Mouse (Mus musculus) small intestine, adult 2 months (tissue): Measurements from ENCODE around the gene Kcnj14. TPM values are rescaled to one million over a fixed set of nuclear protein-coding genes. Genes with fewer than 3 reads are reported as not detected.

Experiments
- H3K27ac ChIP-seq: fragments of 200-500 bp; 2 replicates; pipeline ENCODE4 v1.5.1; 2012; ENCODE audit warnings: low read depth, low read length, control low read depth, inconsistent platforms; ENCODE audit not compliant: insufficient read depth
- H3K27me3 ChIP-seq: fragments of 200-500 bp; 2 replicates; pipeline ENCODE4 v1.6.1; 2012; ENCODE audit warnings: mild to moderate bottlenecking, moderate library complexity, low read length, inconsistent platforms; ENCODE audit not compliant: control insufficient read depth, insufficient read depth
- H3K36me3 ChIP-seq: fragments of 200-500 bp; 2 replicates; pipeline ENCODE4 v1.6.1; 2012; ENCODE audit warnings: mild to moderate bottlenecking, low read length, control low read depth, inconsistent platforms; ENCODE audit not compliant: control insufficient read depth, insufficient read depth
- H3K4me1 ChIP-seq: fragments of 200-500 bp; 2 replicates; pipeline ENCODE4 v1.6.1; 2012; ENCODE audit warnings: low read length, inconsistent platforms, mixed read lengths; ENCODE audit not compliant: control insufficient read depth, insufficient read depth, insufficient read length
- H3K4me3 ChIP-seq: fragments of 200-500 bp; 2 replicates; pipeline ENCODE4 v1.5.1; 2012; ENCODE audit warnings: low read depth, mild to moderate bottlenecking, control low read depth, inconsistent platforms, low read length, moderate library complexity
- CTCF ChIP-seq: fragments of 200-500 bp; IDR thresholded peaks from 2 replicates; pipeline ENCODE4 v1.5.1; 2012; ENCODE audit warnings: low read depth, mild to moderate bottlenecking, control low read depth, inconsistent platforms, low read length, moderate library complexity, mixed read lengths; ENCODE audit not compliant: insufficient replicate concordance, insufficient read length; ENCODE audit errors: extremely low read depth
- POLR2A ChIP-seq: fragments of 200-500 bp; IDR thresholded peaks from 2 replicates; pipeline ENCODE4 v1.6.1; 2012; ENCODE audit warnings: low read depth, mild to moderate bottlenecking, control low read depth, inconsistent platforms, low read length, moderate library complexity
- WGBS: fragments of 180-500 bp; shearing (Covaris S2); methylation state at CpG from one replicate; pipeline ENCODE4 v1.1.7; 2018; 5-methylcytosine and 5-hydroxymethylcytosine counted together
- polyA plus RNA-seq: library from polyadenylated mRNA; depleted of rRNA; stranded (reverse); fragments of >200 nt; gene quantifications from 2 replicates; pipeline ENCODE4 v1.2.3, GENCODE M21; 2012

Kcnj14 gene
- polyA plus RNA-seq, 1 experiment = 0.08 TPM

DNA sequence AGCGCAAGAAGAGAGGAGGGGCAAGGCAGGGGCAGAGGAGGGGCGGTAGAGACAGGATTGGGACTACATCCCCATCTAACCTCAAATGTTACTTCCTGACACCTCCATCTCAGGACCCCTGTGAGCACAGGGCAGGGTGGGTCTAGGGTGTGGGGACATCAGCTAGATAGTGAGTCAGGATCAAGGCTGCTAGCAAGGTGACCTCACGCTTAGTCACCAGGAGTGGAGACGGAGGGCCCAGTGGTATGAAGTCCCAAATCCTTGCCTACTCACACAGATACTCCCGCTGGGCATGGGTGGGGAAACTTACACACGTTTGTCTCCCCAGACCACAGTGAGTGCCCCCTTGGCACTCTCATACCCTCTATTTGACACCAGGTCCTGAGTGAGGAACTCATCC is 22.0 kb downstream of the Kcnj14 start:
- Histone ChIP-seq H3K36me3 (peaks cover 11% of the 10 kb centered on the region), H3K4me3 (no peak overlapping the region), H3K4me1 (peaks cover 20% of the 10 kb centered on the region), H3K27ac (no peak overlapping the region), H3K27me3 (peaks cover 8% of the 10 kb centered on the region)
- WGBS = 85% methylated on average over 6 of the region's 6 CpGs
- TF ChIP-seq POLR2A (no peak), CTCF (no peak)

- Histone ChIP-seq H3K27me3 (peaks cover 8% of the 10 kb centered on the region), H3K4me1 (peaks cover 22% of the 10 kb centered on the region), H3K4me3 (peak overlapping the region; percentile 60), H3K27ac (peak overlapping the region; percentile 23), H3K36me3 (no peaks in the 10 kb centered on the region)
- TF ChIP-seq CTCF = peak; percentile 100
- no peak for TF ChIP-seq POLR2A
- 1% methylated on average over 12 of the region's 12 CpGs for WGBS
These were observed 23.2 kb downstream of the Kcnj14 start for GRCm38 (mm10) chr7:45801348-45801747.

- Histone ChIP-seq H3K27me3 (peaks cover 8% of the 10 kb centered on the region), H3K4me3 (peak overlapping the region; percentile 60), H3K27ac (peak overlapping the region; percentile 23), H3K36me3 (no peaks in the 10 kb centered on the region), H3K4me1 (peaks cover 22% of the 10 kb centered on the region)
- TF ChIP-seq CTCF (no peak), POLR2A (no peak)
- 7% methylated on average over 25 of the region's 25 CpGs for WGBS
These were observed 23.9 kb downstream of the Kcnj14 start for GRCm38 (mm10) chr7:45800546-45801204.

DNA sequence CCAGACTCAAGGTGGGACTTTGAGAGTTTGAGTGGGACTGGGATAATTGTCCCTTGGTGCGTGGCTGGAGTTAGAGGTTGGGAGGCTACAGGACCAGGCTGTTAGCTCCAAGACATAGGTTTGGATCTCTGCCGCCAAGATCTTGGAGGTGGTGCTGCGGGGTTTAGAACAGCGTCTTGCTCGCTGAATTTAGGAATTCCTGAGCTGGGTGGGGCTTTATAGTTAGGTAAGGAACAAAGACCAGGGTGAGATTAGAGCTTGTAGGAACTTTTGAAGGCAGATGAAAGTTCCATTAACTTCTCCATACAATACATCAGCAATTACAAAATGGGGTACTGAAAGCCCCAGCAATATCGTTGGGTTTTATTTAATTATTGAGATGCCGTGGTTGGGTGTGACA is 24.6 kb downstream of the Kcnj14 start:
- Histone ChIP-seq H3K4me3 (no peak overlapping the region), H3K36me3 (no peaks in the 10 kb centered on the region), H3K27me3 (peaks cover 8% of the 10 kb centered on the region), H3K4me1 (peaks cover 22% of the 10 kb centered on the region), H3K27ac (peak overlapping the region; percentile 2; the same call in 1 of the 2 replicates)
- TF ChIP-seq POLR2A = no peak
- TF ChIP-seq CTCF = no peak
- 23% methylated on average over 7 of the region's 7 CpGs for WGBS

DNA sequence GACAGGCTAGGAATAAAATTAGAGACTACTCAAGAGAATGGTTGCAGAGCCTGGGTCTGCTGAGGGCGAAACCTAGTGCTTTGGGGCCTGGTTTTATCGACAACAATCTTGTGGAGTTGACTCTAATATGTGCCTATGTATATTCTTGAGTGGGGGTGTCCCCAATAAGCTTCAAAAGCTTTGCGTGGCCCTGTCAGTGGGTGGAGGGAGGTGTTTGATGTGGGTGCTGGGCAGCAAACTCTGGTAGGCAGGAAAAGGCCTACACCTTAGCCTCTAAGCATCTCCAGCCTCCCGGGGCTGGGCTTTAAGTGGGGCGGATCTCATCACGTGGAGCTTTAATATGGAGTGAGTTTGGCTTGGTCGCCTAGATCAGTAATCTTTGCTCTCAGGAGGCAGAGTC is 25.7 kb downstream of the Kcnj14 start:
- Histone ChIP-seq H3K36me3 (no peaks in the 10 kb centered on the region), H3K27ac (peak overlapping the region; percentile 16; the same call in 1 of the 2 replicates), H3K27me3 (peaks cover 8% of the 10 kb centered on the region), H3K4me3 (no peak overlapping the region), H3K4me1 (peaks cover 22% of the 10 kb centered on the region)
- TF ChIP-seq POLR2A (no peak), CTCF (no peak)
- 36% methylated on average over 7 of the region's 7 CpGs for WGBS

GRCm38 (mm10) chr7:45798511-45798836 is 26.1 kb downstream of the Kcnj14 start:
- no peak for TF ChIP-seq POLR2A
- no peak for TF ChIP-seq CTCF
- Histone ChIP-seq H3K4me3 (peak overlapping the region; percentile 74), H3K27ac (peak overlapping the region; percentile 16; the same call in 1 of the 2 replicates), H3K27me3 (peaks cover 8% of the 10 kb centered on the region), H3K36me3 (no peaks in the 10 kb centered on the region), H3K4me1 (peaks cover 22% of the 10 kb centered on the region)
- WGBS = 2% methylated on average over 19 of the region's 19 CpGs

DNA sequence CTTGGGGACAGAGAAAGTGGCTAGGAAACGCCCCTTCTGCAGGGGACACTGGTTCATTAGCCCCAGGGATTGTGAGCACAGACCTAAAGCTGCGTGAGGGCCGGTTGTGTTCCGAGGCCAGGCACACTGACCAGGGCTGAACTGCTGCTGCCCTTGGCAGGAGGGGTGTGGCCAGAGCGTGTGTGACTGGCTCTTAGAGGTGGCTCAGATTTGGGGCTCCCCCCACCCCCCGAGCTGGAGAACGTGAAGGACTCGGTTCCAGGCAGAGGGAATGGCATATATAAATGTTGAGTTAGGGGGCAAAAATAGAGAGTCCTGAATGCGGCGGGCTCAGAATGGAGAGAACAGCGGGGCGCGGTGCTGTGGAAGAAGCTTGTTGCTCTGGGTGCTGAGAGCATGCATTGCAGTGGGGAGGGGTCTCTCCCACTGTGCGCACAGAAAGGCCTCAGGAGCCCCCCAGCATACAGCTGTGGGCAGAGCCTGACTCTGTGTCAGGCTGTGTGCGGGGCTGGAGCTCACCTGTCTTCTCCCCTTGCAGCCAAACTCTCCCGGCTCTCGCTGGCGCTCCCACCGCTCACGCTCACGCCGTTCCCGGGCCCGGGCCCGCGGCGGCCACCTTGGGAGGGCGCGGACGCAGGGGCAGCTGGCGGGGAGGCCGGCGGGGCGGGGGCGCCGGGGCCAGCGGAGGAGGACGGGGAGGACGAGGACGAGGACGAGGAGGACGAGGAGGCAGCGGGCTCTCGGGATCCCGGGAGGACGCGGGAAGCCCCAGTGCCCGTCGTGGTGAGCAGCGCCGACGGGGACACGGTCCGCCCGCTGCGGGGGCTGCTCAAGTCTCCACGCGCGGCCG is 26.7 kb downstream of the Kcnj14 start:
- Histone ChIP-seq H3K4me1 (peaks cover 22% of the 10 kb centered on the region), H3K36me3 (no peaks in the 10 kb centered on the region), H3K27ac (no peak overlapping the region), H3K4me3 (peak overlapping the region; percentile 74), H3K27me3 (peaks cover 8% of the 10 kb centered on the region)
- 4% methylated on average over 60 of the region's 60 CpGs for WGBS
- TF ChIP-seq CTCF = no peak
- no peak for TF ChIP-seq POLR2A
